Mouse (Mus musculus) ES-E14 (cell line): ENCODE measurements at regions not wholly inside any gene's neighbourhood (a gene's known extent, or its start where the extent isn't known, plus 50 kb on each side); places are given as distances from the start of the nearest gene placed in this dataset.

ENCODE experiments used
- CHD2 ChIP-seq: IDR thresholded peaks from 2 replicates; pipeline ENCODE4 v1.6.1; 2014; ENCODE audit warnings: mild to moderate bottlenecking, low read depth, low read length, inconsistent platforms
- HCFC1 ChIP-seq: IDR thresholded peaks from 2 replicates; pipeline ENCODE4 v1.6.1; 2012; ENCODE audit warnings: low read length, inconsistent platforms, borderline replicate concordance; ENCODE audit not compliant: insufficient read depth
- ZC3H11A ChIP-seq: IDR thresholded peaks from 2 replicates; pipeline ENCODE4 v1.6.1; 2012; ENCODE audit warnings: low read depth, mild to moderate bottlenecking, inconsistent platforms, low read length, borderline replicate concordance
- ZNF384 ChIP-seq: IDR thresholded peaks from 2 replicates; pipeline ENCODE4 v1.6.1; 2012; ENCODE audit warnings: low read depth, low read length, inconsistent platforms

- TF ChIP-seq ZNF384 (no peak), CHD2 (no peak), ZC3H11A (no peak), HCFC1 (no peak)
Measured at GRCm38 (mm10) chr13:37559706-37560313, 214.8 kb downstream of the Ly86 start.
